Mouse (Mus musculus) heart, postnatal 10 days (tissue): ENCODE measurements around the gene Ahcyl2. TPM values are rescaled to one million over a fixed set of nuclear protein-coding genes. Genes with fewer than 3 reads are reported as not detected.

Experiments
- DNase-seq, 2 experiments: peaks; one replicate each; pipeline ENCODE4 v3.0.0; 2021
- intact Hi-C: fragments of 180-260 bp; cut with DNase I; formaldehyde crosslinking; loops from one replicate; pipeline ENCODE4 v1.15.1; 2025
- total RNA-seq, 2 experiments: library from RNA; stranded (reverse); gene quantifications; 2 replicates each; pipeline ENCODE4 v1.2.3; 2021

Gene Ahcyl2
- total RNA-seq, 2 experiments from 2014 or later = 14.9 to 18.0 TPM

- intact Hi-C loops = no loop called here
- DNase-seq = no peak
Measured at GRCm38 (mm10) chr6:29847643-29848166, 79.9 kb downstream of the Ahcyl2 start.

- intact Hi-C loops = no loop called here
- no peak for DNase-seq
Measured at GRCm38 (mm10) chr6:29848808-29849207, 81.0 kb downstream of the Ahcyl2 start.

GRCm38 (mm10) chr6:29850096-29850495 lies 82.3 kb downstream of the Ahcyl2 start:
- intact Hi-C loops = loop anchor here (5.0 kb wide), 2 partner anchors 72 to 507 kb away; no protein-coding TSS in a partner anchor
- DNase-seq = no peak

- no peak for DNase-seq
- intact Hi-C loops = loop anchor here (5.0 kb wide), 2 partner anchors 72 to 507 kb away; no protein-coding TSS in a partner anchor
Measured at GRCm38 (mm10) chr6:29850747-29851146, 82.9 kb downstream of the Ahcyl2 start.

GRCm38 (mm10) chr6:29851873-29852272 lies 84.1 kb downstream of the Ahcyl2 start:
- DNase-seq = no peak
- intact Hi-C loops = loop anchor here (1.0 to 5.0 kb wide), 3 partner anchors 70 to 505 kb away; no protein-coding TSS in a partner anchor

- peak; percentile 85 to 92 for DNase-seq
- intact Hi-C loops = loop anchor here (1.0 to 5.0 kb wide), 5 partner anchors 69 to 504 kb away; no protein-coding TSS in a partner anchor
Measured at GRCm38 (mm10) chr6:29853213-29853899, 85.5 kb downstream of the Ahcyl2 start.

- DNase-seq = no peak
- intact Hi-C loops = loop anchor here (1.0 to 5.0 kb wide), 5 partner anchors 68 to 503 kb away; no protein-coding TSS in a partner anchor
Measured at GRCm38 (mm10) chr6:29853900-29854390, 86.1 kb downstream of the Ahcyl2 start.

- intact Hi-C loops = no loop called here
- DNase-seq = no peak
Measured at GRCm38 (mm10) chr6:29858619-29859018, 90.8 kb downstream of the Ahcyl2 start.

GRCm38 (mm10) chr6:29859344-29859743 lies 91.5 kb downstream of the Ahcyl2 start:
- no peak for DNase-seq
- intact Hi-C loops = no loop called here

- peak in 1 of 2 experiments; percentile 30 for DNase-seq
- intact Hi-C loops = no loop called here
Measured at GRCm38 (mm10) chr6:29860238-29860637, 92.4 kb downstream of the Ahcyl2 start.

- intact Hi-C loops = loop anchor here (5.0 kb wide), 1 partner anchor 52 kb away; the partner anchor contains the start of gene Strip2
- no peak for DNase-seq
Measured at GRCm38 (mm10) chr6:29864926-29865325, 97.1 kb downstream of the Ahcyl2 start.

GRCm38 (mm10) chr6:29866935-29867724 lies 99.3 kb downstream of the Ahcyl2 start:
- intact Hi-C loops = loop anchor here (5.0 kb wide), 1 partner anchor 50 kb away; the partner anchor contains the start of gene Strip2
- no peak for DNase-seq

GRCm38 (mm10) chr6:29868341-29868895 lies 100.6 kb downstream of the Ahcyl2 start:
- DNase-seq = no peak
- intact Hi-C loops = loop anchor here (5.0 kb wide), 1 partner anchor 49 kb away; the partner anchor contains the start of gene Strip2

- intact Hi-C loops = loop anchor here (2.0 kb wide), 1 partner anchor 31 kb away; no protein-coding TSS in a partner anchor
- DNase-seq = no peak
Measured at GRCm38 (mm10) chr6:29873654-29874053, 105.8 kb downstream of the Ahcyl2 start.

- peak; percentile 67 to 68 for DNase-seq
- intact Hi-C loops = loop anchor here (2.0 kb wide), 1 partner anchor 29 kb away; no protein-coding TSS in a partner anchor
Measured at GRCm38 (mm10) chr6:29875576-29875975, 107.8 kb downstream of the Ahcyl2 start.

- intact Hi-C loops = no loop called here
- no peak for DNase-seq
Measured at GRCm38 (mm10) chr6:29876782-29877181, 109.0 kb downstream of the Ahcyl2 start.

GRCm38 (mm10) chr6:29879579-29879978 lies 111.8 kb downstream of the Ahcyl2 start:
- intact Hi-C loops = no loop called here
- no peak for DNase-seq

- intact Hi-C loops = no loop called here
- DNase-seq = no peak
Measured at GRCm38 (mm10) chr6:29880796-29881195, 113.0 kb downstream of the Ahcyl2 start.

- peak in 1 of 2 experiments; percentile 35 for DNase-seq
- intact Hi-C loops = loop anchor here (2.0 kb wide), 1 partner anchor 17 kb away; no protein-coding TSS in a partner anchor
Measured at GRCm38 (mm10) chr6:29881936-29882335, 114.1 kb downstream of the Ahcyl2 start.

GRCm38 (mm10) chr6:29882870-29883269 lies 115.1 kb downstream of the Ahcyl2 start:
- DNase-seq = no peak
- intact Hi-C loops = loop anchor here (2.0 kb wide), 1 partner anchor 16 kb away; no protein-coding TSS in a partner anchor
